Mouse (Mus musculus): ENCODE measurements around the gene Ctnnb1.

GRCm38 (mm10) chr9:120881121-120881520 is 47.9 kb upstream of the Ctnnb1 start:
- TF ChIP-seq USF1 (IDR thresholded peaks at IDR 0.05; ENCODE audit: low read depth) (peak; percentile 24), FOSL1 (IDR thresholded peaks at IDR 0.05; ENCODE audit: insufficient read depth, low read length, poor library complexity, severe bottlenecking) (no peak), MAX (IDR thresholded peaks at IDR 0.05) (no peak), CTCF (IDR thresholded peaks at IDR 0.05; ENCODE audit: control insufficient read depth, insufficient read depth, insufficient read length) (no peak), MYOG (IDR thresholded peaks at IDR 0.05; ENCODE audit: control insufficient read depth, extremely low read depth, insufficient read length) (no peak), CEBPB (IDR thresholded peaks at IDR 0.05; ENCODE audit: low read depth) (no peak)

Data from C2C12 (cell line).